Mouse (Mus musculus): Measurements from ENCODE around the gene Otoa. TPM values are rescaled to one million over a fixed set of nuclear protein-coding genes. Genes with fewer than 3 reads are reported as not detected.
A peak's percentile ranks its signal among the peaks of the same experiment; 100 is the strongest.

Otoa gene
- polyA plus RNA-seq (2012; ENCODE audit: insufficient read depth, low replicate concordance): 0.09 TPM in 1 of 2 replicates, not detected in the other

DNA sequence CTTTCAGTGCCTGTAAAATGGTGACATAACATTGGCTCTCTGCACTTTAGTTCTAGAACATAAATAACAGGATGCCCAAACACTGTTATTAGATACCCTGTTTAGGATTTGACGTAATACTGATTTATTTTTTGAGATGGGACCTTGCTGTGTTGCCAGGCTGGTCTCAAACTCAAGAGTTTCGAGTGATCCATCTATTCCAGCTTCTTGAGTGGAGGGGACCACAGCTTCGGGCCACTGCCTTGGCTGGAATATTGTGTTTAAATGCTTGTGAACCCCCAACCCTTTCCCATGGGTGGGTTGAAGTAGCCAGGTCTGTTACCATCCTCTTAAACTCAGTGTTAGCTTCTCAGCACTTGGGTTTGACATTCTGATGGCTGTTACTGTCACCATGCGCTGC is at the start of gene Otoa:
TSS of gene Otoa (plus strand) at position 301 of the 400 bp plus-strand sequence.
- Histone ChIP-seq H3K36me3 (replicated peaks; ENCODE audit: low read length) (peaks cover 25% of the 10 kb centered on the region), H3K27me3 (replicated peaks) (peaks cover 5% of the 10 kb centered on the region), H3K4me1 (peaks cover 3% of the 10 kb centered on the region; the same call in 1 of the 2 replicates), H3K9me3 (no peaks in the 10 kb centered on the region), H3K4me3 (replicated peaks) (no peak within 1 kb of the TSS)
- TF ChIP-seq GATA1 (IDR thresholded peaks at IDR 0.05; ENCODE audit: borderline replicate concordance, low read length): no peak
- TF ChIP-seq FLI1 (IDR thresholded peaks at IDR 0.05; ENCODE audit: low read length): no peak

DNA sequence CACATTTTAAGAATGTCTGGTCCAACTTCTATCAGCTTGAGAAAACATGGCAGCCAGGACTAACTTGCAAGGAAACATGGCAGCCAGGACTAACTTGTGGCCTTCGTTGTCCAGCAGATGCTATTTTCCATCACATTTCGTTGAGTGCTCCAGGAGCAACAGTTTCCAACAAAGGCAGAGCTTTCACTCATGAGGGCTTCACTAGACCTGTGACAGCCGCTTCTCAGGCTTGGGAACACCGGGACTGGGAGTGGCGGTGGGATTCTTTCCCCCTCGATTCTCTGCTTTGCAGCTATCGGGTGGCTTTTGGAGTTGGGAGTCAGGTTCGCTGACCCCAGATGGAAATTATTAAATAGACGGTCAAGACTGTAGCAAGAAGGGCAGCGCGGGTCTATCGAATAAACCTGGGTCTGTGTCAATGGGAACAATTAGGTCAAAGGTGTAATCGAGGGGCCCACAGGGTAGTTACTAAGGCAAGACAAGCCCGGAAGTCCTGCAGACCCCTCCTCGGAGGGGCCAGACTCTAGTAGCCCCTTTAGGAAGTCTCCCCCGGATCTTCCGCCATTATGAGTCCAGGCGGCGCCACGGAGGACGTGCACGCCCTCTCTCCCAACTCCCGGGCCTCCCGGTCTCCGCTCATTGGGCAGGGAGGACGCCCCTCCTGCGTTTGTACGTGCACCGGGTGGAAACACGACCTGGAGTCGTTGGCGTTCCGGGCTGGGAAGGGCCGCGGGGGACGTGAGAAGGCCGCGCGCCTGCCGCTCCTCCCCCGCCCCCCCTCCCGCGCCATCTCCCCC is 47.4 kb upstream of the Otoa start, which contains the start of gene Mettl9:
TSS of gene Mettl9 (plus strand) at position 590 of the 797 bp plus-strand sequence.
- H3K9me3 ChIP-seq: 0 out of 2 replicates have a peak, but pooled peaks cover 4% of the 10 kb centered on the region
- H3K4me3 ChIP-seq (replicated peaks): peak within 1 kb of the TSS; percentile 97
- H3K36me3 ChIP-seq (replicated peaks; ENCODE audit: low read length): no peaks in the 10 kb centered on the region

GRCm38 (mm10) chr7:121034701-121035141 is 46.7 kb upstream of the Otoa start:
- Histone ChIP-seq H3K4me1 (peaks cover 33% of the 10 kb centered on the region), H3K36me3 (replicated peaks; ENCODE audit: low read length) (no peaks in the 10 kb centered on the region), H3K27me3 (replicated peaks) (peaks cover 16% of the 10 kb centered on the region), H3K9me3 (0 out of 2 replicates have a peak, but pooled peaks cover 4% of the 10 kb centered on the region), H3K4me3 (replicated peaks) (peak overlapping the region; percentile 97)
- TF ChIP-seq GATA1 (IDR thresholded peaks at IDR 0.05; ENCODE audit: borderline replicate concordance, low read length) (no peak), FLI1 (IDR thresholded peaks at IDR 0.05; ENCODE audit: low read length) (no peak)

More for the DNA sequence above, 47.4 kb upstream of the Otoa start, which contains the start of gene Mettl9:
- TF ChIP-seq GATA1 (IDR thresholded peaks at IDR 0.05; ENCODE audit: borderline replicate concordance, low read length): no peak
- no peak for TF ChIP-seq FLI1 (IDR thresholded peaks at IDR 0.05; ENCODE audit: low read length)
- H3K27me3 ChIP-seq (replicated peaks): peaks cover 16% of the 10 kb centered on the region
- H3K4me1 ChIP-seq: peaks cover 31% of the 10 kb centered on the region

- H3K4me3 ChIP-seq (replicated peaks): peak overlapping the region; percentile 97
- peaks cover 36% of the 10 kb centered on the region for H3K4me1 ChIP-seq
- H3K27me3 ChIP-seq (replicated peaks): peaks cover 15% of the 10 kb centered on the region
- TF ChIP-seq FLI1 (IDR thresholded peaks at IDR 0.05; ENCODE audit: low read length) (no peak), GATA1 (IDR thresholded peaks at IDR 0.05; ENCODE audit: borderline replicate concordance, low read length) (no peak)
- no peaks in the 10 kb centered on the region for H3K36me3 ChIP-seq (replicated peaks; ENCODE audit: low read length)
- H3K9me3 ChIP-seq: 0 out of 2 replicates have a peak, but pooled peaks cover 4% of the 10 kb centered on the region
Measured at GRCm38 (mm10) chr7:121035161-121035721, 46.2 kb upstream of the Otoa start.

- Histone ChIP-seq H3K4me1 (peaks cover 70% of the 10 kb centered on the region), H3K9me3 (no peaks in the 10 kb centered on the region), H3K36me3 (replicated peaks; ENCODE audit: low read length) (peaks cover 5% of the 10 kb centered on the region), H3K27me3 (replicated peaks) (no peaks in the 10 kb centered on the region), H3K4me3 (replicated peaks) (no peak overlapping the region)
- TF ChIP-seq FLI1 (IDR thresholded peaks at IDR 0.05; ENCODE audit: low read length) (no peak), GATA1 (IDR thresholded peaks at IDR 0.05; ENCODE audit: borderline replicate concordance, low read length) (no peak)
Measured at GRCm38 (mm10) chr7:121040595-121040994, 40.9 kb upstream of the Otoa start.

DNA sequence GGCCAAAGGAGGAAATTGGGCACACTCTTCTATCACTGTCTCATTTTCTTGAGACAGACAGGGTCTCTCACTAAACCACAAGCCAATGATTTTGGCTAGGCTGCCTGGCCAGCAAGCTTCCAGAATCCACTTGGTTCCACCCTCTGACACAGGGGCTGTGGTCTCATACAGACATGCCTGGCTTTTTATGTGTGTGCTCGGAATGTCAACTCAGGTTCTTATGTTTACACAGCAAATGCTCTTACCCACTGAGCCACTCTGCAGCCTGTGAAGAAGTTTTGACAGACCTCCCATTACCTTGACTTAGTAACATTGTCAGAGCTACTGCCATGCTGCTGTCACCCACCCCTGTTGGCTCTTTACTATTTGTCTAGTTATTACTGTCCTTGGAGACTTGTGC is 39.5 kb upstream of the Otoa start:
- H3K36me3 ChIP-seq (replicated peaks; ENCODE audit: low read length): peaks cover 5% of the 10 kb centered on the region
- no peaks in the 10 kb centered on the region for H3K27me3 ChIP-seq (replicated peaks)
- no peaks in the 10 kb centered on the region for H3K9me3 ChIP-seq
- H3K4me3 ChIP-seq (replicated peaks): no peak overlapping the region
- H3K4me1 ChIP-seq: peaks cover 65% of the 10 kb centered on the region
- TF ChIP-seq GATA1 (IDR thresholded peaks at IDR 0.05; ENCODE audit: borderline replicate concordance, low read length) (no peak), FLI1 (IDR thresholded peaks at IDR 0.05; ENCODE audit: low read length) (no peak)

DNA sequence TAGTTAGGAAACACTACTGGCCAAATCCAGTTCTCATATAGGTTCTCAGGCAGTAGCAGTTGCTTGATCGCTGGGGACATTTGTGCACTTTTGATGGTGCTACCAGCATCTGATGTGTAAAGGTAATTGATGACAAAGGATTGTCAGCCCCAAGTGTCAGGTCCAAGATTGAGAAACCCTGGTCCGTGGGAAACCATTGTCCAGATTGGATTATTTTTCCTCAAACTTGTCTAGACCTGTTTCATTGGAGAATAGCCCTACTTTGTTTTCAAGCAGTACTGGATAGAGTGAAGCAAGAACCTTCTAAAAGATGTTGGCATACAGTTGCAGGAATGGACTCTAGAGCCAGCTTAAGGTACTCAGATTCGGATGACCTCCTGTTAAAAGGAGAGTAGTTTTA is 38.4 kb upstream of the Otoa start:
- H3K27me3 ChIP-seq (replicated peaks): no peaks in the 10 kb centered on the region
- H3K9me3 ChIP-seq: no peaks in the 10 kb centered on the region
- peaks cover 61% of the 10 kb centered on the region for H3K4me1 ChIP-seq
- H3K36me3 ChIP-seq (replicated peaks; ENCODE audit: low read length): peaks cover 8% of the 10 kb centered on the region
- no peak for TF ChIP-seq GATA1 (IDR thresholded peaks at IDR 0.05; ENCODE audit: borderline replicate concordance, low read length)
- no peak for TF ChIP-seq FLI1 (IDR thresholded peaks at IDR 0.05; ENCODE audit: low read length)
- no peak overlapping the region for H3K4me3 ChIP-seq (replicated peaks)

- Histone ChIP-seq H3K36me3 (replicated peaks; ENCODE audit: low read length) (peaks cover 13% of the 10 kb centered on the region), H3K27me3 (replicated peaks) (no peaks in the 10 kb centered on the region), H3K4me1 (peaks cover 60% of the 10 kb centered on the region), H3K4me3 (replicated peaks) (no peak overlapping the region), H3K9me3 (no peaks in the 10 kb centered on the region)
- TF ChIP-seq GATA1 (IDR thresholded peaks at IDR 0.05; ENCODE audit: borderline replicate concordance, low read length): no peak
- no peak for TF ChIP-seq FLI1 (IDR thresholded peaks at IDR 0.05; ENCODE audit: low read length)
Measured at GRCm38 (mm10) chr7:121043510-121043909, 37.9 kb upstream of the Otoa start.

DNA sequence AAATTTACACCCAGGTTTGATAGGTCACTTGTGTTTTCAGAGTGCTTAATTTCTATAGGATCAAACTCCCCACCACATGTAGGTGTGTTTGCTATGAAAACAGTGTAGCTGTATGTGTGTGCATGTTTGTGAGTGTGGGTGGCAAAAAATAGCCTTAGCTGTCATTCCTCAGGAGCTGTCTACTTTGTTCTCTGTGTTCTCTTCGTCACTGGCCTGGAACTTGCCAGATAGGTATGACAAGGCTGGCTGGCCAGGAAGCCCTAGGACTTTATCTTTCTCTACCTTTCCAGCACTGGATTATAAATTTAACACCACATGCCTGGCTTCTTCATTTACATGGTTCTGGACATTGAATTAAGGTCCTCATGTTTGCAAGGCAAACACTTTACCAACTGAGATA is 37.2 kb upstream of the Otoa start:
- Histone ChIP-seq H3K36me3 (replicated peaks; ENCODE audit: low read length) (peaks cover 15% of the 10 kb centered on the region), H3K27me3 (replicated peaks) (no peaks in the 10 kb centered on the region), H3K4me3 (replicated peaks) (no peak overlapping the region), H3K9me3 (no peaks in the 10 kb centered on the region), H3K4me1 (peaks cover 60% of the 10 kb centered on the region)
- no peak for TF ChIP-seq GATA1 (IDR thresholded peaks at IDR 0.05; ENCODE audit: borderline replicate concordance, low read length)
- TF ChIP-seq FLI1 (IDR thresholded peaks at IDR 0.05; ENCODE audit: low read length): no peak
